Mouse (Mus musculus) limb, embryonic 12.5 days (tissue): ENCODE results near the gene Lrrc71. TPM values are rescaled to one million over a fixed set of nuclear protein-coding genes. Genes with fewer than 3 reads are reported as not detected.

ENCODE experiments used
- ATAC-seq: fragments of 200-750 bp; cut with Nextera tagmentation; 2 replicates; pipeline ENCODE4 v1.8.0; 2017; ENCODE audit warnings: low read depth, moderate TSS enrichment; ENCODE audit not compliant: insufficient number of reproducible peaks, insufficient read depth, low FRiP score, low TSS enrichment
- H3K27ac ChIP-seq: fragments of 300-500 bp; sonication (generic); 2 replicates; pipeline ENCODE4 v1.5.1; 2016; ENCODE audit warnings: mild to moderate bottlenecking, moderate library complexity
- H3K27me3 ChIP-seq: fragments of 300-500 bp; sonication (generic); 2 replicates; pipeline ENCODE4 v1.6.1; 2016; ENCODE audit warnings: mild to moderate bottlenecking, moderate library complexity
- H3K36me3 ChIP-seq: fragments of 300-500 bp; sonication (generic); 2 replicates; pipeline ENCODE4 v1.6.1; 2016; ENCODE audit warnings: mild to moderate bottlenecking, moderate library complexity
- H3K4me1 ChIP-seq: fragments of 300-500 bp; sonication (generic); replicated peaks from 2 replicates; pipeline ENCODE4 v1.6.1; 2016
- H3K4me2 ChIP-seq: fragments of 300-500 bp; sonication (generic); 2 replicates; pipeline ENCODE4 v1.6.1; 2016; ENCODE audit warnings: mild to moderate bottlenecking, moderate library complexity
- H3K4me3 ChIP-seq: fragments of 300-500 bp; sonication (generic); replicated peaks from 2 replicates; pipeline ENCODE4 v1.5.1; 2016; ENCODE audit warnings: mild to moderate bottlenecking
- H3K9ac ChIP-seq: fragments of 300-500 bp; sonication (generic); replicated peaks from 2 replicates; pipeline ENCODE4 v1.6.1; 2016; ENCODE audit warnings: mild to moderate bottlenecking, moderate library complexity
- H3K9me3 ChIP-seq: fragments of 300-500 bp; sonication (generic); 2 replicates; pipeline ENCODE4 v1.6.1; 2016; ENCODE audit warnings: mild to moderate bottlenecking, moderate library complexity
- WGBS: fragments of 180-500 bp; shearing (Covaris S2); methylation state at CpG from one replicate; pipeline ENCODE4 v1.1.7; 2016; 5-methylcytosine and 5-hydroxymethylcytosine counted together
- polyA plus RNA-seq: library from polyadenylated mRNA; unstranded; fragments of >200 nt; fragmentation: Nextera tagmentation; extraction: Ambion mirVana; gene quantifications from 2 replicates; pipeline ENCODE4 v1.2.1, GENCODE M21; 2016

Gene Lrrc71
- polyA plus RNA-seq, 1 experiment from 2014 or later = 0.39 TPM

GRCm38 (mm10) chr3:87724556-87724955 is 23.9 kb downstream of the Lrrc71 start:
- Histone ChIP-seq H3K4me1 (no peaks in the 10 kb centered on the region), H3K9me3 (no peaks in the 10 kb centered on the region), H3K4me3 (no peak overlapping the region), H3K9ac (no peak overlapping the region), H3K27me3 (no peaks in the 10 kb centered on the region), H3K4me2 (no peak overlapping the region), H3K36me3 (peaks cover 96% of the 10 kb centered on the region), H3K27ac (no peak overlapping the region)
- ATAC-seq = no peak
- 72% methylated on average over 6 of the region's 6 CpGs for WGBS

DNA sequence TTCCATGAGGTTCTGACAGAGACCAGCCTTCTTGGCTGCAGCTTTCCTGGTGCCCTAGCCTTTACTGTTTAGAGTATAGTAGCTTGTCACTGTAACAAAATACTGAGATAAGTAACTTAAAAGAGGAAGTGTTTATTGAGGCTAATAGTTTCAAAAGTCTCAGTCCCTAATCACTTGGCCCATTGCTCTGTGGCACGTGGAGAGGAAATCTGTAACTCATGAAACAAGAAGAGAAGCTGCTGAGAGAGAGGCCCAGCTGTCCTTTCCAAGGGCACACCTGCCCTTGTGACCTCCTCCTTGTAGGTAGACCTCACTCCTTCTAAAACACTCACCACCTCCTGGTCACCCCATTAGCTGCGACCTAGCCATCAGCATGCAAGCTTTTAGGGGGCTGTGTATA is 29.9 kb downstream of the Lrrc71 start:
- no peak for ATAC-seq
- WGBS = 77% methylated on average over 2 of the region's 2 CpGs
- Histone ChIP-seq H3K9me3 (no peaks in the 10 kb centered on the region), H3K4me3 (no peak overlapping the region), H3K27me3 (no peaks in the 10 kb centered on the region), H3K36me3 (peaks cover 98% of the 10 kb centered on the region), H3K4me2 (no peak overlapping the region), H3K27ac (no peak overlapping the region), H3K4me1 (no peaks in the 10 kb centered on the region), H3K9ac (no peak overlapping the region)

Other genes starting within 250 kb of the Lrrc71 start
- 17.3 and 20.4 TPM in 2 replicates for gene Etv3, start 223.2 kb downstream of the Lrrc71 start, polyA plus RNA-seq
- 21.9 and 23.1 TPM in 2 replicates for gene Arhgef11, start 131.1 kb downstream of the Lrrc71 start, polyA plus RNA-seq
- 1.5 and 5.1 TPM in 2 replicates for gene Ntrk1, start 46.5 kb upstream of the Lrrc71 start, polyA plus RNA-seq
- 0.40 and 0.44 TPM in 2 replicates for gene Insrr, start 48.3 kb upstream of the Lrrc71 start, polyA plus RNA-seq
- 12.0 and 14.2 TPM in 2 replicates for gene Pear1, start 75.7 kb upstream of the Lrrc71 start, polyA plus RNA-seq
- gene Sh2d2a, start 98.1 kb upstream of the Lrrc71 start, polyA plus RNA-seq = not detected in 2 replicates
- 15.8 and 16.2 TPM in 2 replicates for gene Prcc, start 137.0 kb upstream of the Lrrc71 start, polyA plus RNA-seq
- gene Hdgf, start 157.7 kb upstream of the Lrrc71 start, polyA plus RNA-seq = 286 and 294 TPM in 2 replicates
- 80.4 and 85.9 TPM in 2 replicates for gene Mrpl24, start 170.9 kb upstream of the Lrrc71 start, polyA plus RNA-seq
- 83.2 and 86.4 TPM in 2 replicates for gene Isg20l2, start 181.7 kb upstream of the Lrrc71 start, polyA plus RNA-seq
- 22.4 and 26.5 TPM in 2 replicates for gene Rrnad1, start 182.1 kb upstream of the Lrrc71 start, polyA plus RNA-seq
- 614 and 667 TPM in 2 replicates for gene Crabp2, start 200.0 kb upstream of the Lrrc71 start, polyA plus RNA-seq
- gene Nes, start 222.5 kb upstream of the Lrrc71 start, polyA plus RNA-seq = 29.4 and 32.5 TPM in 2 replicates